Mouse (Mus musculus): ENCODE results near the gene Camta1. TPM values are rescaled to one million over a fixed set of nuclear protein-coding genes. Genes with fewer than 3 reads are reported as not detected.
A peak's percentile ranks its signal among the peaks of the same experiment; 100 is the strongest.

The Camta1 gene
- total and polyA plus RNA-seq, 2 experiments from 2014 or later = 127 to 145 TPM

- Histone ChIP-seq H3K4me3 (ENCODE audit: low read length) (no peak overlapping the region), H3K36me3 (ENCODE audit: insufficient read depth, low read length) (no peaks in the 10 kb centered on the region), H3K9ac (replicated peaks; ENCODE audit: low read length) (no peak overlapping the region), H3K4me1 (ENCODE audit: insufficient read depth, low read length) (no peaks in the 10 kb centered on the region), H3K27ac (no peak overlapping the region), H3K9me3 (ENCODE audit: low read length) (no peaks in the 10 kb centered on the region), H3K27me3 (ENCODE audit: insufficient read depth, low read length) (no peaks in the 10 kb centered on the region), H3K4me2 (ENCODE audit: low read depth, low read length) (no peak overlapping the region)
- DNase-seq (ENCODE audit: low spot score) (peak; percentile 45), ATAC-seq (no peak)
- no peak for TF ChIP-seq CTCF (IDR thresholded peaks at IDR 0.05; ENCODE audit: low read depth)
- WGBS = 58% methylated on average over 3 of the region's 3 CpGs
Observed at GRCm38 (mm10) chr4:151545452-151545851, 316.2 kb downstream of the Camta1 start.

GRCm38 (mm10) chr4:151544191-151544590 lies 317.5 kb downstream of the Camta1 start:
- 0 out of 2 replicates have a peak, but pooled peaks cover 3% of the 10 kb centered on the region for H3K4me1 ChIP-seq (ENCODE audit: insufficient read depth, low read length)
- no peak for TF ChIP-seq CTCF (IDR thresholded peaks at IDR 0.05; ENCODE audit: low read depth)
- no peak overlapping the region for H3K4me2 ChIP-seq (ENCODE audit: low read depth, low read length)
- no peak overlapping the region for H3K4me3 ChIP-seq (ENCODE audit: low read length)
- no peaks in the 10 kb centered on the region for H3K9me3 ChIP-seq (ENCODE audit: low read length)
- H3K27ac ChIP-seq = 0 out of 2 replicates have a peak overlapping the region, but pooled peaks have one; percentile 7
- 48% methylated on average over 5 of the region's 5 CpGs for WGBS
- H3K9ac ChIP-seq (replicated peaks; ENCODE audit: low read length) = no peak overlapping the region
- no peak for ATAC-seq
- no peaks in the 10 kb centered on the region for H3K36me3 ChIP-seq (ENCODE audit: insufficient read depth, low read length)
- no peak for DNase-seq (ENCODE audit: low spot score)
- H3K27me3 ChIP-seq (ENCODE audit: insufficient read depth, low read length) = no peaks in the 10 kb centered on the region

GRCm38 (mm10) chr4:151540546-151540945 lies 321.1 kb downstream of the Camta1 start:
- Histone ChIP-seq H3K9ac (replicated peaks; ENCODE audit: low read length) (no peak overlapping the region), H3K9me3 (ENCODE audit: low read length) (no peaks in the 10 kb centered on the region), H3K27me3 (ENCODE audit: insufficient read depth, low read length) (no peaks in the 10 kb centered on the region), H3K27ac (no peak overlapping the region), H3K4me2 (ENCODE audit: low read depth, low read length) (no peak overlapping the region), H3K36me3 (ENCODE audit: insufficient read depth, low read length) (no peaks in the 10 kb centered on the region), H3K4me3 (ENCODE audit: low read length) (no peak overlapping the region), H3K4me1 (ENCODE audit: insufficient read depth, low read length) (peaks cover 14% of the 10 kb centered on the region; the same call in 1 of the 2 replicates)
- WGBS = 54% methylated on average over 6 of the region's 6 CpGs
- no peak for TF ChIP-seq CTCF (IDR thresholded peaks at IDR 0.05; ENCODE audit: low read depth)
- DNase-seq (ENCODE audit: low spot score) (no peak), ATAC-seq (no peak)

GRCm38 (mm10) chr4:151539881-151540280 lies 321.8 kb downstream of the Camta1 start:
- H3K4me3 ChIP-seq (ENCODE audit: low read length) = no peak overlapping the region
- 0 out of 2 replicates have a peak overlapping the region, but pooled peaks have one; percentile 4 for H3K9ac ChIP-seq (replicated peaks; ENCODE audit: low read length)
- H3K27ac ChIP-seq = no peak overlapping the region
- no peaks in the 10 kb centered on the region for H3K36me3 ChIP-seq (ENCODE audit: insufficient read depth, low read length)
- no peaks in the 10 kb centered on the region for H3K9me3 ChIP-seq (ENCODE audit: low read length)
- ATAC-seq (no peak), DNase-seq (ENCODE audit: low spot score) (no peak)
- H3K4me1 ChIP-seq (ENCODE audit: insufficient read depth, low read length) = peaks cover 18% of the 10 kb centered on the region; the same call in 1 of the 2 replicates
- no peaks in the 10 kb centered on the region for H3K27me3 ChIP-seq (ENCODE audit: insufficient read depth, low read length)
- WGBS = 39% methylated on average over 5 of the region's 5 CpGs
- no peak for TF ChIP-seq CTCF (IDR thresholded peaks at IDR 0.05; ENCODE audit: low read depth)
- H3K4me2 ChIP-seq (ENCODE audit: low read depth, low read length) = no peak overlapping the region

GRCm38 (mm10) chr4:151539167-151539525 lies 322.5 kb downstream of the Camta1 start:
- peaks cover 18% of the 10 kb centered on the region; the same call in 1 of the 2 replicates for H3K4me1 ChIP-seq (ENCODE audit: insufficient read depth, low read length)
- H3K4me3 ChIP-seq (ENCODE audit: low read length) = no peak overlapping the region
- H3K9me3 ChIP-seq (ENCODE audit: low read length) = no peaks in the 10 kb centered on the region
- WGBS = 35% methylated on average over 10 of the region's 10 CpGs
- no peaks in the 10 kb centered on the region for H3K36me3 ChIP-seq (ENCODE audit: insufficient read depth, low read length)
- no peaks in the 10 kb centered on the region for H3K27me3 ChIP-seq (ENCODE audit: insufficient read depth, low read length)
- no peak overlapping the region for H3K9ac ChIP-seq (replicated peaks; ENCODE audit: low read length)
- H3K4me2 ChIP-seq (ENCODE audit: low read depth, low read length) = no peak overlapping the region
- TF ChIP-seq CTCF (IDR thresholded peaks at IDR 0.05; ENCODE audit: low read depth) = no peak
- ATAC-seq (no peak), DNase-seq (ENCODE audit: low spot score) (no peak)
- 0 out of 2 replicates have a peak overlapping the region, but pooled peaks have one; percentile 32 for H3K27ac ChIP-seq

GRCm38 (mm10) chr4:151538446-151539166 lies 323.1 kb downstream of the Camta1 start:
- DNase-seq (ENCODE audit: low spot score) = no peak
- Histone ChIP-seq H3K27me3 (ENCODE audit: insufficient read depth, low read length) (no peaks in the 10 kb centered on the region), H3K4me3 (ENCODE audit: low read length) (no peak overlapping the region), H3K4me2 (ENCODE audit: low read depth, low read length) (no peak overlapping the region), H3K4me1 (ENCODE audit: insufficient read depth, low read length) (peaks cover 18% of the 10 kb centered on the region; the same call in 1 of the 2 replicates), H3K9me3 (ENCODE audit: low read length) (no peaks in the 10 kb centered on the region), H3K36me3 (ENCODE audit: insufficient read depth, low read length) (no peaks in the 10 kb centered on the region), H3K9ac (replicated peaks; ENCODE audit: low read length) (no peak overlapping the region), H3K27ac (peak overlapping the region; percentile 32; the same call in 1 of the 2 replicates)
- ATAC-seq = peak; percentile 43; the same call in 1 of the 2 replicates
- 46% methylated on average over 18 of the region's 18 CpGs for WGBS
- TF ChIP-seq CTCF (IDR thresholded peaks at IDR 0.05; ENCODE audit: low read depth) = no peak

- no peak overlapping the region for H3K27ac ChIP-seq
- 32% methylated on average over 9 of the region's 9 CpGs for WGBS
- no peaks in the 10 kb centered on the region for H3K36me3 ChIP-seq (ENCODE audit: insufficient read depth, low read length)
- H3K4me1 ChIP-seq (ENCODE audit: insufficient read depth, low read length) = peaks cover 18% of the 10 kb centered on the region; the same call in 1 of the 2 replicates
- DNase-seq (ENCODE audit: low spot score) = peak; percentile 51
- no peaks in the 10 kb centered on the region for H3K9me3 ChIP-seq (ENCODE audit: low read length)
- TF ChIP-seq CTCF (IDR thresholded peaks at IDR 0.05; ENCODE audit: low read depth) = no peak
- H3K9ac ChIP-seq (replicated peaks; ENCODE audit: low read length) = no peak overlapping the region
- H3K27me3 ChIP-seq (ENCODE audit: insufficient read depth, low read length) = no peaks in the 10 kb centered on the region
- ATAC-seq = no peak
- no peak overlapping the region for H3K4me2 ChIP-seq (ENCODE audit: low read depth, low read length)
- H3K4me3 ChIP-seq (ENCODE audit: low read length) = no peak overlapping the region
Observed at GRCm38 (mm10) chr4:151535916-151536450, 325.7 kb downstream of the Camta1 start.
